Mouse (Mus musculus) kidney, embryonic 15.5 days (tissue): ENCODE data around the gene Plscr1. TPM values are rescaled to one million over a fixed set of nuclear protein-coding genes. Genes with fewer than 3 reads are reported as not detected.

Experiments used
- microRNA-seq: library from miRNA; unstranded; fragments of <30 nt; microRNA quantifications from one replicate; pipeline ENCODE4, GENCODE M21; 2016
- polyA plus RNA-seq: library from polyadenylated mRNA; unstranded; fragments of >200 nt; fragmentation: Nextera tagmentation; extraction: Ambion mirVana; gene quantifications from 2 replicates; pipeline ENCODE4 v1.2.1, GENCODE M21; 2015

Gene Plscr1
- polyA plus RNA-seq, 1 experiment from 2014 or later: 74.6 TPM

Small RNA genes lying within 50 kb of the gene (microRNA-seq; reads per million reads assigned to microRNA genes)
- gene Mir6386: not detected

Other genes with a start within 250 kb of the Plscr1 start
- gene Plscr5, start 56.8 kb upstream of the Plscr1 start, polyA plus RNA-seq: not detected in 2 replicates
- gene Plscr2, start 25.9 kb downstream of the Plscr1 start, polyA plus RNA-seq: 29.0 and 29.2 TPM in 2 replicates
- gene 1700057G04Rik, start 59.6 kb downstream of the Plscr1 start, polyA plus RNA-seq: not detected in 2 replicates
- 3.8 and 4.0 TPM in 2 replicates for gene Plscr4, start 207.6 kb downstream of the Plscr1 start, polyA plus RNA-seq